Mouse (Mus musculus): ENCODE measurements at regions not wholly inside any gene's neighbourhood (a gene's known extent, or its start where the extent isn't known, plus 50 kb on each side); places are given as distances from the start of the nearest gene placed in this dataset.

DNA sequence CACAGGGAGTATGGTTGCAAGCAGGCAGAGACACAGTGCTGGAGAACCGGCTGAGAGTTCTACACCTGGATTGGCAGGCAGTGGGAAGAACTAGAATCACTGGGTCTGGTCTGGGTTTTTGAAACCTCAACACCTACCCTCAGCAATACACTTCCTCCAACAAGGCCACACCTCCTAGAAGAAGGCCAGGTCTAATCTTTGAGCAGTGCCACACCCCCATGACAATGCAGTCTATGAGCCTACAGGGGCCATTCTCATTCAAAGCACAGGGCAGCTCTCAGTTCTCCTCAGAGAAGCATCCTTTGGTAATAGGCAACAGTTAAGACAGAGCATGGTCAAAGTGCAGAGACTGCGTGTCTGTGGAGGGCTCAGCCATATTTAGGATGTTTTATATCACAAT lies 300.8 kb downstream of the Bbx start:
- Histone ChIP-seq H3K4me1 (ENCODE audit: control insufficient read depth, insufficient read depth, low read length) (no peaks in the 10 kb centered on the region), H3K27ac (ENCODE audit: control insufficient read depth, insufficient read depth, low read depth, low read length) (no peak overlapping the region), H3K4me3 (ENCODE audit: control insufficient read depth, low read depth, low read length) (no peak overlapping the region), H3K27me3 (ENCODE audit: control insufficient read depth, insufficient read depth, low read length) (no peaks in the 10 kb centered on the region), H3K36me3 (ENCODE audit: control insufficient read depth, insufficient read depth, low read length) (no peaks in the 10 kb centered on the region)
- no peak for TF ChIP-seq POLR2A (IDR thresholded peaks at IDR 0.05; ENCODE audit: control insufficient read depth, low read depth, low read length)
